Mouse (Mus musculus) ES-Bruce4 (cell line): ENCODE measurements around the gene Xxylt1. TPM values are rescaled to one million over a fixed set of nuclear protein-coding genes. Genes with fewer than 3 reads are reported as not detected.

ENCODE experiments used
- H3K27ac ChIP-seq: 2 replicates; pipeline ENCODE4 v1.5.1; 2012; ENCODE audit warnings: low read length, inconsistent platforms; ENCODE audit not compliant: insufficient read depth
- H3K27me3 ChIP-seq: 2 replicates; pipeline ENCODE4 v1.6.1; 2012; ENCODE audit warnings: mild to moderate bottlenecking, low read length, inconsistent platforms; ENCODE audit not compliant: control insufficient read depth, poor library complexity, insufficient read depth, severe bottlenecking
- H3K36me3 ChIP-seq: 2 replicates; pipeline ENCODE4 v1.6.1; 2012; ENCODE audit warnings: inconsistent platforms, mild to moderate bottlenecking, low read length, moderate library complexity; ENCODE audit not compliant: control insufficient read depth, poor library complexity, insufficient read depth, severe bottlenecking
- H3K4me1 ChIP-seq: one replicate; pipeline ENCODE4 v1.8.1; 2011; ENCODE audit warnings: low read length; ENCODE audit not compliant: control insufficient read depth, insufficient read depth
- H3K4me3 ChIP-seq: 2 replicates; pipeline ENCODE4 v1.5.1; 2011; ENCODE audit warnings: low read depth, mild to moderate bottlenecking, low read length
- H3K9ac ChIP-seq: 2 replicates; pipeline ENCODE4 v1.6.1; 2012; ENCODE audit warnings: low read depth, mild to moderate bottlenecking, inconsistent platforms; ENCODE audit not compliant: poor library complexity, severe bottlenecking
- H3K9me3 ChIP-seq: replicated peaks from 2 replicates; pipeline ENCODE4 v1.6.1; 2012; ENCODE audit warnings: mild to moderate bottlenecking, low read length, inconsistent platforms; ENCODE audit not compliant: control insufficient read depth, poor library complexity, insufficient read depth, severe bottlenecking
- CTCF ChIP-seq: IDR thresholded peaks from one replicate; pipeline ENCODE4 v1.8.1; 2011; ENCODE audit warnings: low read depth, low read length
- EP300 ChIP-seq: IDR thresholded peaks from 2 replicates; pipeline ENCODE4 v1.6.1; 2011; ENCODE audit warnings: low read depth, low read length; ENCODE audit not compliant: insufficient read depth
- POLR2A ChIP-seq: IDR thresholded peaks from one replicate; pipeline ENCODE4 v1.8.1; 2011; ENCODE audit warnings: low read length; ENCODE audit not compliant: insufficient read depth
- polyA plus RNA-seq: library from polyadenylated mRNA; stranded (reverse); fragments of >200 nt; gene quantifications from 2 replicates; pipeline ENCODE4 v1.2.4, GENCODE M21; 2011; ENCODE audit warnings: low read depth; ENCODE audit not compliant: missing spikeins, insufficient read depth, insufficient read length

The Xxylt1 gene
- polyA plus RNA-seq, 1 experiment, result 15.7 TPM

DNA sequence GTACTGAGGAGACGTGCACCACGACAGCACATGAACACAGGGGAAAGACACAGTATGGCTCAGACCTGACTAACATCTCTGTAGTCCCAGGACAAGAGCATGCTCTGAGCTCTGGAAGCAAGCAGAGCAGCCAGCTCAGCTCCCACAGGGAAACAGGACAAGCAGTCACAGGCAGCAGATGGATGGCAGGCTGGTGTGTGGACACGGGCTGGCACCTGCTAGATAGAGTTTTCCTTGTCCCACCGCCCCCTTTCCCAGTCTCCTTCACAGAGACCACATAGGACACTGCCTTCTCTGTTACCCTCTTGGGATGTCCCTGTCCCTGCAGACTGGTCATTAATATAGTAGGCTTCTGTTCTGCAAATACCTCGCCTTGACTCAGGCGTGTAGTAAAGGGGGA is 79.1 kb downstream of the Xxylt1 start:
- Histone ChIP-seq H3K27me3 (no peaks in the 10 kb centered on the region), H3K9ac (no peak overlapping the region), H3K9me3 (no peaks in the 10 kb centered on the region), H3K27ac (no peak overlapping the region), H3K4me1 (peaks cover 9% of the 10 kb centered on the region), H3K36me3 (no peaks in the 10 kb centered on the region), H3K4me3 (peak overlapping the region; percentile 8; the same call in 1 of the 2 replicates)
- TF ChIP-seq EP300, result no peak
- TF ChIP-seq POLR2A, result no peak
- no peak for TF ChIP-seq CTCF

GRCm38 (mm10) chr16:30998711-30999110 is 82.5 kb downstream of the Xxylt1 start:
- no peaks in the 10 kb centered on the region for H3K9me3 ChIP-seq
- H3K4me3 ChIP-seq, result no peak overlapping the region
- no peak overlapping the region for H3K27ac ChIP-seq
- TF ChIP-seq CTCF, result no peak
- TF ChIP-seq EP300, result no peak
- TF ChIP-seq POLR2A, result no peak
- no peak overlapping the region for H3K9ac ChIP-seq
- H3K27me3 ChIP-seq, result no peaks in the 10 kb centered on the region
- H3K36me3 ChIP-seq, result no peaks in the 10 kb centered on the region
- peaks cover 4% of the 10 kb centered on the region for H3K4me1 ChIP-seq

- no peak overlapping the region for H3K27ac ChIP-seq
- H3K9me3 ChIP-seq, result no peaks in the 10 kb centered on the region
- no peaks in the 10 kb centered on the region for H3K27me3 ChIP-seq
- no peaks in the 10 kb centered on the region for H3K36me3 ChIP-seq
- H3K9ac ChIP-seq, result no peak overlapping the region
- H3K4me1 ChIP-seq, result peaks cover 2% of the 10 kb centered on the region
- TF ChIP-seq EP300 (no peak), POLR2A (no peak), CTCF (no peak)
- H3K4me3 ChIP-seq, result no peak overlapping the region
These were observed 83.2 kb downstream of the Xxylt1 start for GRCm38 (mm10) chr16:30998048-30998447.

GRCm38 (mm10) chr16:30995446-30995845 is 85.8 kb downstream of the Xxylt1 start:
- no peak overlapping the region for H3K27ac ChIP-seq
- H3K4me1 ChIP-seq, result no peaks in the 10 kb centered on the region
- TF ChIP-seq POLR2A, result no peak
- no peak for TF ChIP-seq CTCF
- no peak for TF ChIP-seq EP300
- H3K9ac ChIP-seq, result no peak overlapping the region
- H3K4me3 ChIP-seq, result no peak overlapping the region
- H3K27me3 ChIP-seq, result no peaks in the 10 kb centered on the region
- no peaks in the 10 kb centered on the region for H3K36me3 ChIP-seq
- no peaks in the 10 kb centered on the region for H3K9me3 ChIP-seq

- Histone ChIP-seq H3K4me1 (no peaks in the 10 kb centered on the region), H3K9ac (no peak overlapping the region), H3K27me3 (no peaks in the 10 kb centered on the region), H3K9me3 (no peaks in the 10 kb centered on the region), H3K4me3 (no peak overlapping the region), H3K27ac (no peak overlapping the region), H3K36me3 (no peaks in the 10 kb centered on the region)
- no peak for TF ChIP-seq CTCF
These were observed 86.4 kb downstream of the Xxylt1 start for GRCm38 (mm10) chr16:30994881-30995280.

GRCm38 (mm10) chr16:30994296-30994695 is 86.9 kb downstream of the Xxylt1 start:
- TF ChIP-seq POLR2A, result no peak
- TF ChIP-seq EP300, result no peak
- TF ChIP-seq CTCF, result no peak

DNA sequence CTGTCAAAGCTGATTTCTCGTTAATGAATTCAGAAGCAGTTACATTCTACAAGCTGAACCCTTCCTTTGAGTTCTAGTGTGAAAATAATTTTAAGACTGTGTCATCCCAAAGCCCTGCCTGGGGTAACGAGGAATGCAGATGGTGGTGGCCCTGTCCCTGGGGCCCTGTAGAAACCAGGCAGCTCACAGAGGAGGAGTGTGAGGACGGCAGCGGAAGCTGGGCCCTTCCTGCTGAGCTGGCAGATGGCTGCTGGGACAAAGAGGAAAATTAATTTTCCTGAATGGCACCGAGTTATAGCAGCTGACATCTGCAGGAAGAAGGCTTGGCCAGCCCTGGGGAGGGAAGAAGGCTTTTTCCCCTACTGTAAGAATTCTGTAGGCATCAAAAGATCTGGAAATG is 88.7 kb downstream of the Xxylt1 start:
- Histone ChIP-seq H3K36me3 (no peaks in the 10 kb centered on the region), H3K9me3 (no peaks in the 10 kb centered on the region), H3K4me1 (no peaks in the 10 kb centered on the region), H3K4me3 (no peak overlapping the region), H3K9ac (no peak overlapping the region), H3K27me3 (no peaks in the 10 kb centered on the region), H3K27ac (no peak overlapping the region)
- TF ChIP-seq POLR2A (no peak), EP300 (no peak), CTCF (no peak)

More at GRCm38 (mm10) chr16:30994296-30994695, 86.9 kb downstream of the Xxylt1 start:
- H3K4me3 ChIP-seq, result no peak overlapping the region
- no peaks in the 10 kb centered on the region for H3K36me3 ChIP-seq
- H3K9ac ChIP-seq, result no peak overlapping the region
- H3K9me3 ChIP-seq, result no peaks in the 10 kb centered on the region
- no peaks in the 10 kb centered on the region for H3K27me3 ChIP-seq
- H3K4me1 ChIP-seq, result no peaks in the 10 kb centered on the region
- no peak overlapping the region for H3K27ac ChIP-seq
